Comparison of ENCODE assay signal across 8 mouse cellular contexts in the genomic region with DNA sequence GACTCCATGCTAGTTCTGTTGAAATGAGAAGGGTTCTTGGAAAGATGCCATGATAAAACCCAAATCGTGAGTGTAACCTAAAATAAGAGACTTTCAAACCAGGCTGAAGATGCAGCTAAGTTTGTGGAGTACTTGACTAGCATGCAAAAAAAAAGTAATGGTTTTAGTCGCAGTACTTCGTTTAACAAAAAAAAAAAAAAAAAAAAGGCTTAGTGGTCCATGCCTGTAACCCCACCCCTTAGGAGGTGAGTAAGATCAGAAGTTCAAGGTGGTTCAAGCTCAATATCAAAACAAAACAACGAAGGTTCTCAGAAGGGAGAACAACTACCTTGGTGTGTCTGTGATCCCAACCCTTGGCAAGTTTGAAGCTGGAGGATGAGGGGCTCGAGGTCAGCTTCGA.
DNase-seq lines count a peak whose midpoint lies in the region; ATAC-seq and TF ChIP-seq lines count a peak whose summit lies in the region.

No protein-coding gene starts in this region.

- H3K4me1 ChIP-seq in heart, embryonic 12.5 days (replicated peaks), result peaks cover 27% of the 10 kb centered on the region
- peaks cover 85% of the 10 kb centered on the region for H3K4me1 ChIP-seq in E14TG2a.4 (replicated peaks; ENCODE audit: low read depth, low read length)
- peaks cover 42% of the 10 kb centered on the region for H3K4me1 ChIP-seq in hindbrain, embryonic 12.5 days
- peaks cover 30% of the 10 kb centered on the region for H3K4me1 ChIP-seq in liver, postnatal 0 days (ENCODE audit: insufficient read depth)

- TF ChIP-seq CTCF in E14TG2a.4 (conservative IDR thresholded peaks at IDR 0.05; ENCODE audit: low read length), result no peak
- no peak for TF ChIP-seq CTCF in liver, postnatal 0 days (IDR thresholded peaks at IDR 0.05; ENCODE audit: low read depth)

- H3K4me3 ChIP-seq in heart, embryonic 12.5 days, result peak overlapping the region; percentile 50
- H3K4me3 ChIP-seq in E14TG2a.4 (replicated peaks; ENCODE audit: low read length), result peak overlapping the region; percentile 85
- H3K4me3 ChIP-seq in hindbrain, embryonic 12.5 days, result peak overlapping the region; percentile 27; the same call in 1 of the 2 replicates
- peak overlapping the region; percentile 31 for H3K4me3 ChIP-seq in liver, postnatal 0 days (ENCODE audit: low read depth, low read length)

- 45% methylated on average over 6 of the region's 6 CpGs for whole genome bisulfite sequencing in heart, embryonic 12.5 days
- WGBS in hindbrain, embryonic 12.5 days, result 59% methylated on average over 6 of the region's 6 CpGs
- WGBS in liver, postnatal 0 days (ENCODE audit: insufficient replicate concordance), result 41% methylated on average over 6 of the region's 6 CpGs

- no peak for DNase-seq in heart, adult 18-20 months
- no peak for DNase-seq in liver, postnatal 0 days
- no peak for DNase-seq in layer of hippocampus, postnatal 36 days
- DNase-seq in layer of hippocampus, postnatal 14 days (ENCODE audit: low spot score in 2 of 2), result no peak

- H3K27me3 ChIP-seq in heart, embryonic 12.5 days (replicated peaks), result 0 out of 2 replicates have a peak, but pooled peaks cover 6% of the 10 kb centered on the region
- no peaks in the 10 kb centered on the region for H3K27me3 ChIP-seq in E14TG2a.4 (ENCODE audit: insufficient read depth, low read length)
- H3K27me3 ChIP-seq in hindbrain, embryonic 12.5 days, result peaks cover 26% of the 10 kb centered on the region
- 0 out of 2 replicates have a peak, but pooled peaks cover 4% of the 10 kb centered on the region for H3K27me3 ChIP-seq in liver, postnatal 0 days (ENCODE audit: insufficient read depth, low read length)

- H3K4me2 ChIP-seq in heart, embryonic 12.5 days, result peak overlapping the region; percentile 70
- H3K4me2 ChIP-seq in hindbrain, embryonic 12.5 days (replicated peaks), result peak overlapping the region; percentile 56
- H3K4me2 ChIP-seq in liver, postnatal 0 days (ENCODE audit: low read depth, low read length), result peak overlapping the region; percentile 65

- no peaks in the 10 kb centered on the region for H3K36me3 ChIP-seq in heart, embryonic 12.5 days
- H3K36me3 ChIP-seq in E14TG2a.4 (ENCODE audit: insufficient read depth, low read length), result peaks cover 3% of the 10 kb centered on the region; the same call in 1 of the 2 replicates
- H3K36me3 ChIP-seq in hindbrain, embryonic 12.5 days, result no peaks in the 10 kb centered on the region
- H3K36me3 ChIP-seq in liver, postnatal 0 days (replicated peaks; ENCODE audit: insufficient read depth, low read length), result no peaks in the 10 kb centered on the region

- H3K27ac ChIP-seq in heart, embryonic 12.5 days (ENCODE audit: poor library complexity, severe bottlenecking), result peak overlapping the region; percentile 78
- no peak overlapping the region for H3K27ac ChIP-seq in hindbrain, embryonic 12.5 days
- peak overlapping the region; percentile 71 for H3K27ac ChIP-seq in liver, postnatal 0 days (ENCODE audit: low read depth)

- no peaks in the 10 kb centered on the region for H3K9me3 ChIP-seq in heart, embryonic 12.5 days (replicated peaks)
- H3K9me3 ChIP-seq in E14TG2a.4 (ENCODE audit: low read length), result no peaks in the 10 kb centered on the region
- H3K9me3 ChIP-seq in hindbrain, embryonic 12.5 days (replicated peaks), result no peaks in the 10 kb centered on the region
- no peaks in the 10 kb centered on the region for H3K9me3 ChIP-seq in liver, postnatal 0 days (ENCODE audit: low read length)

- peak overlapping the region; percentile 64; the same call in 1 of the 2 replicates for H3K9ac ChIP-seq in heart, embryonic 12.5 days
- no peak overlapping the region; the same call in 1 of the 2 replicates for H3K9ac ChIP-seq in hindbrain, embryonic 12.5 days
- peak overlapping the region; percentile 59 for H3K9ac ChIP-seq in liver, postnatal 0 days (replicated peaks)

- TF ChIP-seq EP300 in liver, postnatal 0 days (IDR thresholded peaks at IDR 0.05; ENCODE audit: low read depth), result no peak

- ATAC-seq in heart, embryonic 12.5 days (ENCODE audit: insufficient number of reproducible peaks, low FRiP score), result no peak
- ATAC-seq in hindbrain, embryonic 12.5 days (ENCODE audit: low FRiP score), result no peak
- ATAC-seq in liver, postnatal 0 days, result no peak
- no peak for ATAC-seq in frontal cortex, adult (ENCODE audit: low TSS enrichment)

Comparison
In these comparisons a context has a peak if more than half of its experiments do, and no peak if none do; other contexts are left out.
1. H3K4me3 ChIP-seq: peak in every context shown above with its lines; median percentile 85 in E14TG2a.4; 50 in heart, embryonic 12.5 days; 31 in liver, postnatal 0 days; 27 in hindbrain, embryonic 12.5 days.